Mouse (Mus musculus) urinary bladder, postnatal 36 days (tissue): Measurements from ENCODE around the gene Rpe65.

ENCODE experiments used
- DNase-seq, 2 experiments: peaks; one replicate each; pipeline ENCODE4 v3.0.0; 2022; ENCODE audit warnings: low spot score in 2 of 2, mixed read lengths in 1 of 2

Gene Rpe65

GRCm38 (mm10) chr3:159598875-159599274 lies at the start of gene Rpe65:
Gene Rpe65 (plus strand): TSS chr3:159599175.
- no peak for DNase-seq

- DNase-seq, result no peak
These were observed 48.8 kb upstream of the Rpe65 start for GRCm38 (mm10) chr3:159550224-159550623.

GRCm38 (mm10) chr3:159614977-159615376 lies 16.0 kb downstream of the Rpe65 start:
- DNase-seq, result no peak

GRCm38 (mm10) chr3:159621026-159621425 lies 22.1 kb downstream of the Rpe65 start:
- DNase-seq, result no peak

- DNase-seq, result no peak
These were observed 25.0 kb downstream of the Rpe65 start for GRCm38 (mm10) chr3:159624010-159624409.

- no peak for DNase-seq
These were observed 61.8 kb downstream of the Rpe65 start for GRCm38 (mm10) chr3:159660741-159661140.

- no peak for DNase-seq
These were observed 64.4 kb downstream of the Rpe65 start for GRCm38 (mm10) chr3:159663333-159663732.
